ENCODE assay signal across 10 mouse cellular contexts in genomic region chrX:52745462-52745861, GRCm38 (mm10). TPM values are rescaled to one million over a fixed set of nuclear protein-coding genes. Genes with fewer than 3 reads are reported as not detected.
DNase-seq lines count a peak whose midpoint lies in the region; ATAC-seq lines count a peak whose summit lies in the region.
"Had no signal": no experiment of that assay in that cellular context is flagged by ENCODE, and none has a peak within 500 bp of the region (broad histone marks: within the 10 kb centered on the region; RNA-seq: fewer than 3 reads in every experiment).

No protein-coding gene starts in this region.

- no peak overlapping the region for H3K27ac ChIP-seq in heart, embryonic 13.5 days (replicated peaks)
- H3K27ac ChIP-seq in midbrain, embryonic 11.5 days (ENCODE audit: low read depth, low read length), result no peak overlapping the region
- no peak overlapping the region for H3K27ac ChIP-seq in midbrain, embryonic 13.5 days
- H3K27ac ChIP-seq: hindbrain, embryonic 15.5 days had no signal

- H3K27me3 ChIP-seq in heart, embryonic 13.5 days (replicated peaks), result peaks cover 46% of the 10 kb centered on the region
- no peaks in the 10 kb centered on the region for H3K27me3 ChIP-seq in midbrain, embryonic 11.5 days (ENCODE audit: control insufficient read depth, insufficient read depth, low read length)
- peaks cover 14% of the 10 kb centered on the region; the same call in 1 of the 2 replicates for H3K27me3 ChIP-seq in midbrain, embryonic 13.5 days
- no peaks in the 10 kb centered on the region for H3K27me3 ChIP-seq in splenic B cell, adult 2 months (ENCODE audit: control insufficient read depth, insufficient read depth, low read length, poor library complexity, severe bottlenecking)

- no peaks in the 10 kb centered on the region for H3K9me3 ChIP-seq in heart, embryonic 13.5 days
- H3K9me3 ChIP-seq in midbrain, embryonic 11.5 days (ENCODE audit: control insufficient read depth, low read length), result no peaks in the 10 kb centered on the region
- no peaks in the 10 kb centered on the region for H3K9me3 ChIP-seq in midbrain, embryonic 13.5 days
- H3K9me3 ChIP-seq: hindbrain, embryonic 15.5 days had no signal

- peak overlapping the region; percentile 86 for H3K4me2 ChIP-seq in heart, embryonic 13.5 days
- peak overlapping the region; percentile 77; the same call in 1 of the 2 replicates for H3K4me2 ChIP-seq in midbrain, embryonic 11.5 days
- H3K4me2 ChIP-seq in midbrain, embryonic 13.5 days (replicated peaks), result no peak overlapping the region; the same call in 1 of the 2 replicates

- no peak overlapping the region for H3K4me3 ChIP-seq in heart, embryonic 13.5 days
- no peak overlapping the region for H3K4me3 ChIP-seq in midbrain, embryonic 11.5 days (ENCODE audit: low read depth, low read length)
- H3K4me3 ChIP-seq in midbrain, embryonic 13.5 days (replicated peaks), result no peak overlapping the region

- no peak for ATAC-seq in heart, embryonic 13.5 days (ENCODE audit: extremely low read depth, insufficient number of reproducible peaks, low FRiP score, low TSS enrichment)
- ATAC-seq in midbrain, embryonic 11.5 days (ENCODE audit: low FRiP score), result 0 out of 2 replicates have a peak, but pooled peaks have one; percentile 23
- ATAC-seq in midbrain, embryonic 13.5 days, result no peak
- peak; percentile 22 for ATAC-seq in inflammation-experienced regulatory T-cells, adult 6 months
- no peak for ATAC-seq in frontal cortex, adult (ENCODE audit: low TSS enrichment)

- H3K4me1 ChIP-seq in heart, embryonic 13.5 days, result no peaks in the 10 kb centered on the region
- 0 out of 2 replicates have a peak, but pooled peaks cover 2% of the 10 kb centered on the region for H3K4me1 ChIP-seq in midbrain, embryonic 11.5 days (ENCODE audit: control insufficient read depth, insufficient read depth, low read length)
- H3K4me1 ChIP-seq in midbrain, embryonic 13.5 days (replicated peaks), result peaks cover 4% of the 10 kb centered on the region; the same call in 1 of the 2 replicates

- WGBS in heart, embryonic 13.5 days, result 7% methylated on average over 8 of the region's 8 CpGs
- 19% methylated on average over 8 of the region's 8 CpGs for WGBS in midbrain, embryonic 11.5 days
- 7% methylated on average over 8 of the region's 8 CpGs for WGBS in midbrain, embryonic 13.5 days

- H3K36me3 ChIP-seq in heart, embryonic 13.5 days, result no peaks in the 10 kb centered on the region
- H3K36me3 ChIP-seq in midbrain, embryonic 11.5 days (ENCODE audit: control insufficient read depth, insufficient read depth, low read length), result no peaks in the 10 kb centered on the region
- H3K36me3 ChIP-seq in midbrain, embryonic 13.5 days, result no peaks in the 10 kb centered on the region
- H3K36me3 ChIP-seq in splenic B cell, adult 2 months (ENCODE audit: control insufficient read depth, insufficient read depth, low read length, poor library complexity, severe bottlenecking), result no peaks in the 10 kb centered on the region
- H3K36me3 ChIP-seq: hindbrain, embryonic 15.5 days had no signal

- DNase-seq in heart, adult 18-20 months, result no peak
- DNase-seq in midbrain, embryonic 11.5 days (ENCODE audit: low spot score, missing footprints), result peak; percentile 89
- DNase-seq in splenic B cell, adult 2 months (ENCODE audit: low read depth, low spot score), result peak; percentile 10
- DNase-seq in ovary, adult 18-20 months (ENCODE audit: low spot score), result no peak

- no peak overlapping the region for H3K9ac ChIP-seq in heart, embryonic 13.5 days
- H3K9ac ChIP-seq in midbrain, embryonic 11.5 days (ENCODE audit: low read length), result no peak overlapping the region
- H3K9ac ChIP-seq in midbrain, embryonic 13.5 days (replicated peaks), result no peak overlapping the region
- H3K9ac ChIP-seq: hindbrain, embryonic 15.5 days had no signal

RNA-seq across cellular contexts. Expression of gene Ccdc160, which starts 45.5 kb away (rescaled TPM):
- polyA plus RNA-seq in heart, embryonic 13.5 days (2015; fragmentation: Nextera tagmentation; extraction: Ambion mirVana), result 0.41 and 0.62 TPM in 2 replicates
- under 1 TPM; 0.27 to 0.36 TPM for total RNA-seq in heart, adult 18-20 months (2021)
- 8.6 and 9.5 TPM in 2 replicates for polyA plus RNA-seq in midbrain, embryonic 11.5 days (2014; fragmentation: Nextera tagmentation; extraction: Ambion mirVana)
- 4.9 TPM in 2 replicates for polyA plus RNA-seq in midbrain, embryonic 13.5 days (2015; fragmentation: Nextera tagmentation; extraction: Ambion mirVana)
- not detected for polyA plus RNA-seq in inflammation-experienced regulatory T-cells, adult 6 months (2017; shearing (Covaris generic))
- total RNA-seq: MEL had no signal

Comparison
In these comparisons a context has a peak if more than half of its experiments do, and no peak if none do; other contexts are left out.
1. ATAC-seq: peak in midbrain, embryonic 11.5 days (single experiment) and inflammation-experienced regulatory T-cells, adult 6 months (single experiment); none in heart, embryonic 13.5 days (single experiment), midbrain, embryonic 13.5 days (single experiment) and frontal cortex, adult (single experiment).
2. DNase-seq: peak in midbrain, embryonic 11.5 days (single experiment) and splenic B cell, adult 2 months (single experiment); none in heart, adult 18-20 months (0 of 2) and ovary, adult 18-20 months (single experiment).